Mouse (Mus musculus): ENCODE measurements around the gene Cdk5r1.
A peak's percentile ranks its signal among the peaks of the same experiment; 100 is the strongest.

The Cdk5r1 gene

GRCm38 (mm10) chr11:80504519-80505385 is 27.9 kb downstream of the Cdk5r1 start:
- DNase-seq: no peak

- no peak for DNase-seq
Measured at GRCm38 (mm10) chr11:80505581-80505980, 28.8 kb downstream of the Cdk5r1 start.

DNA sequence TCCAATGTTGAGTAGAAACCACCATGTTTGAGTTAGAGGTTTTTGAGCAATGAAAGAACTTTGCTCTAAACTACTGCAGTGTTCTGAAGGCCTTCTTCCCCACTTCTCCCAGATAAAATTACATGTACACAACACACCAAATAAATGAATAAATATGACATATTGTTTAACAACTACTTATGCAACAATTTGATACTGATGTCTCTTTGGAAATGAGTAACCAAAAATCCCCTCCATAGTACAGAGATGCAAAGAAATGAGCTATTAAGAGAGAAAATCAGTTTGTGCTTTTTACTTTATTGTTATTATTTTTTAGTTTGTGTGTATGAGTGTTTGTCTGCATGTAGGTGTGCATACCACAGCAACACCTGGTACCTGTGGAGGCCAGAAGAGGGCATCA is 29.7 kb downstream of the Cdk5r1 start:
- no peak for DNase-seq

- no peak for DNase-seq
Measured at GRCm38 (mm10) chr11:80507791-80508190, 31.0 kb downstream of the Cdk5r1 start.

GRCm38 (mm10) chr11:80508361-80509175 is 31.7 kb downstream of the Cdk5r1 start:
- no peak for DNase-seq

- no peak for DNase-seq
Measured at GRCm38 (mm10) chr11:80509176-80509506, 32.3 kb downstream of the Cdk5r1 start.

GRCm38 (mm10) chr11:80510124-80510523 is 33.3 kb downstream of the Cdk5r1 start:
- no peak for DNase-seq

GRCm38 (mm10) chr11:80512313-80513056 is 35.7 kb downstream of the Cdk5r1 start:
- no peak for DNase-seq

DNA sequence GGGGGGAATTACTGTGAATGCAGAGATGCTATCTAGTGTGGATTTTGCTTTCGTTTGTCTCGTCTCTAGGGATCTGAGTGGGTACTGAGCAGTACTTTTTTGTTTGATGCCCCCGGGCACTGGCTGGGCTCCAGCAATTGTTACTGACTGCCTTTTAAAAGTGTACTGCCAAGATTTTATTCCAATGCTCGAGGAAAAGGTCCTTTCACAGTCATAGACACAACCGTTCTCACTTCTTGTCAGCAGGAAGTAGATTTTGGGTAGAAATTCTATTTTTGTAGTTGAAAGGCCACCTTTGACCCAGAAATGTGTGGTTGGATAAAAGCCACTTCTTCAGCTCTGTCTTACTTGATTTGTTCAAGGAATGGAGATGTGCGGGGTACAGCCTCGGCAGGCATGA is 37.0 kb downstream of the Cdk5r1 start:
- peak; percentile 40 for DNase-seq

GRCm38 (mm10) chr11:80515346-80515745 is 38.5 kb downstream of the Cdk5r1 start:
- no peak for DNase-seq

DNA sequence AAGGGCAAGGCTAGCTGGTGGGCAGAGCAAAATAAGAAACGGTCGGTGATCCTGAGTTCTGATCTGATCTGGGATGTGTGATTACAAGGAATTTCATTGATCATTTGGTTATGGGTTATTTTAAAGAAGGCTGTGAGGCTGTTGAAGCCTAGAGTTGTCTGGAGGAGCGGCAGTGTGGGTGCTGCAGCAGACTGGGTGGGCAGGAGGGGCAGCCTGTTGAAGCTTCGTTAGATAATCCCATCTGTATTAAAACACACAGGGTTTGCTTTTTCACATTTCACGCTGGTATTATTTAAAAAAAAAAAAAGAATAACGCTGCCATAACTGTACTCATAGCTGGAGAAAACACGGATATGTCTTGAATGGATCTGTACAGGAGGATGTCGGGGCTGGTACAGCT is 39.1 kb downstream of the Cdk5r1 start:
- no peak for DNase-seq

DNA sequence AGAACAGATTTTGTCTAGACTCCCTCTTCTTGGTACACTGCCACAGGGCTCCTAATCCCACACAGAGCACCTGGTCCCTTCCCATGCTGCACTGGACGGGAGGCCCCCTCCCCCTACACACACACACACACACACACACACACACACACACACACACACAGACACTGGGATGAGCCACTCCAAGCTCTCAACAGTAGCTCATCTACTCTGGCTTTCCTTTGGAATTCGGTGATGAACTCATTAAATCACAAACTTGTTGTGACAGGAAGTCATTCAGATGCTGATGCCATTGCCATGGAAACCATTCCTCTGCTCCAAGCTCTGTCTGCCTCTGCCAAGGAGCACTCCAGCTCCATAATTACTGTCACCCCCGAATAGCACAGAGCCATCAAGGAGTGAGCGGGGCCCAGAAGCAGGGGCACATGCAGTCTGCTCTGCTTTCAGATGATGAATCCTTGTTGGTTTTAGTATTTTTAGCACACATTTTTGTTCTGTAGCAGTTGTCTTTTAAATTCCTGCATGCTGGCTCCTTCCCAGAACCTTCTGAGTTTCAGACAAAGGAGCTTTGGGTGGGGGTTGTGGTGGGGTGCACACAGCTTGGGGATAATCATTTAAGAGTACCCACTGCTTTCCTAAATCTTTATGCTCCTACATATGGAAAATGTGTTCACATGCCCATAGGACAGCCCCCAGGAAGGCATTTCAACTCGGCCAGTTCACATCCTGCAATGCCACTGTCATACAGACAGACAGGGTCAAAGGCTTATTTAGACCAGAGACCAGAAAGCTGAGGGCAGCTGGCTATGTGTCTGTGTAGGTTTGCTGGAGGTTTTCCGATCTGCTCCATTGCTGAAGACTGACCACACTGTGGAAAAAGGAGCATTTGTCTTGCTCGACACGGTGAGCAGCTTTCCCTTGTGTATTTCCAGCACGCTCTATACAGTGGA is 41.9 kb downstream of the Cdk5r1 start:
- peak; percentile 54 for DNase-seq

DNA sequence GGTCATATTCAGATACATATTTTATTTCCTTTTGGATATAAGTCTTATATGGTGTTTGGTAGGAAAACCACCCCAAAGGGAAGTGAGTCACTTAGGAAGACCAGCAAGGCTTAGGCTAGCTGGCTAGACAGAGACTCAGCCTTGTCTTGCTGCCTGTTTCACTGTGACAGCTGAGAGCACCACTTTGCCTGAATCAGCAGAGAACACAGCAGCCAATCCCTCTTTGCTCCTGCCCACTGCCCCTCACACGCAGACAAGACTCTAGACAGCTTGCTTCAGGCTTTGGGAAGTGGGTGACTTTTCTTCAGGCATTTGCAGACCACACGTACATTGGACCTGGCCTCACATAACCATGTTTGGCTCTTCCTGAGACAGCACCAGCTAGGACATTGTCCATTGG is 44.3 kb downstream of the Cdk5r1 start:
- no peak for DNase-seq

DNA sequence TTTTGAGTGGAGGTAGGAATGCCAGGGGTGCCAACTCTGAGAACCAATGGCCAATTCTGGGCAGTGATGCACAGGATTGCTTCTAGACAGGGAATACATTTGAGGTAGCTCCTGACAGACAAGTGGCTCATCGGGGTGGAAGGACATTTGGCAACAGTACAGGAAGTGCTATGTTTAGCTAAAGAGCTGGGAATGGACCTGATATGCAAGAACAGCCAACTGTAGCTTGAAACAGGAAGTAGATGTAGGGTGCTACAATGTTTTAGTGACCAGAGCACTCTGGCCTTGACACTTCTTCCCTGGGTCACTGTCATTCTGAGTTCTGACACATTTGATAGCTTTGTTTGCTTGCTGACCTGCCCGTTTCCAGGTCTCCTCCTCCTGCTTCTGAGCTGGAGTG is 46.0 kb downstream of the Cdk5r1 start:
- peak; percentile 22 for DNase-seq

DNA sequence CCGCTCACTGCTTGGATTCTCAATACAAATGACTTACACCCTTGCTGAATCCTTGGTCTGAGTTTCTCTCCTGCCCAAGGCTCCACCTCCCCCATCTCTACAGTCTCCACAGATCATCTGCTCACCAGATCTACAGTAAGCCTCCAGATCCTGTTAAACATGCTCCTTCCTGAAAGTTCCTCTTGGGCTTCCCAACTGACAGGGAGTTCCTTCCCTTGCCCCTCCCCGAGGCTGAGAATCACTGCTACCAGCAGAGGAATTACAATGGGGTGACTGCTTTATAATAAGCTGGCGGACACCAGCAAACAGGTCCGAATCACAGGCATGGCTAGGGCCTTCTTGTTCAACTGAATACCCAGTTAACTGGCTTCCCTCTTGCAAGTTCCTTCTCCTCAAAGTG is 46.6 kb downstream of the Cdk5r1 start:
- peak; percentile 46 for DNase-seq

- no peak for DNase-seq
Measured at GRCm38 (mm10) chr11:80524213-80524612, 47.4 kb downstream of the Cdk5r1 start.

GRCm38 (mm10) chr11:80527697-80528096 is 50.9 kb downstream of the Cdk5r1 start:
- no peak for DNase-seq

GRCm38 (mm10) chr11:80529149-80529548 is 52.3 kb downstream of the Cdk5r1 start:
- no peak for DNase-seq
